Mouse (Mus musculus) Muller cell, postnatal 12 days (primary cell): ENCODE results near the gene Rab9.
A peak's percentile ranks its signal among the peaks of the same experiment; 100 is the strongest.
"Not testable (repeated sequence)": the region's sequence is repeated elsewhere in the genome, so short reads cannot be mapped to it uniquely, and the experiment has no call there.

ENCODE experiments used
- DNase-seq: peaks from one replicate; pipeline ENCODE4 v3.0.0-alpha.2; 2015; ENCODE audit errors: inconsistent ontology term

Gene Rab9

DNA sequence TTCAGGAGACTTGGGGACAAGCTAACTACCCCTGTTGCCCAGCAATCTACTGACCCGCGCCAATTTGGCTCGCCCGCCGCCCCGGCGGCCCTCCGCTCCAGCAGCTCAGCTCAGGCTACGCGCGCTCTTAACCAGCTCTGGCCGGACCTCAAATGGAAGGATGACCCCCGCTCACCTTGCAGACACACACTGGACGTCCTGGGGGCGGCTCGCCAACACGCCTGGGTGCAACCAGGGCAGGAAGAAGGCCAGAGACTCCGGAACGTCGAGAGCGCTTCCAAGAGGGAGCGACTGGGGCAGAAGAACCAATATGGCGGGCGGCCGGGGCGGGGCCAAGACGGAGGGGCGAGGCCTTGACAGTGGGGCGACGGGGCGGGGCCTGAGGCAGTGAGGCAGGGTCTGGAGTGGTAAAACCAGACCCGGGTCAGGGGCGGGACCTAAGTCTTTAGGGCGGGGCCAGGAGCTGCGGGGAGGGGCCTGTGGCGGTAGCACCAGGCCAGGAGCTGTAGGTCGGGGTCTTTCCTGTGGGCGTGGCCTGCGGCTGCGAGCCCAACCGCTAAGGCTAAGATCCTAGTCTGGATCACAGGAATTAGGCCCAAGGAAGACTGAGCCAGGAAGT, at the start of gene Rab9:
TSS of gene Rab9 (minus strand) at position 503 of the 619 bp plus-strand sequence.
- DNase-seq: peak; percentile 96

- DNase-seq: no peak
Observed at GRCm38 (mm10) chrX:166528126-166528525, 48.5 kb upstream of the Rab9 start.

- no peak for DNase-seq
Observed at GRCm38 (mm10) chrX:166525637-166526315, 46.1 kb upstream of the Rab9 start.

DNA sequence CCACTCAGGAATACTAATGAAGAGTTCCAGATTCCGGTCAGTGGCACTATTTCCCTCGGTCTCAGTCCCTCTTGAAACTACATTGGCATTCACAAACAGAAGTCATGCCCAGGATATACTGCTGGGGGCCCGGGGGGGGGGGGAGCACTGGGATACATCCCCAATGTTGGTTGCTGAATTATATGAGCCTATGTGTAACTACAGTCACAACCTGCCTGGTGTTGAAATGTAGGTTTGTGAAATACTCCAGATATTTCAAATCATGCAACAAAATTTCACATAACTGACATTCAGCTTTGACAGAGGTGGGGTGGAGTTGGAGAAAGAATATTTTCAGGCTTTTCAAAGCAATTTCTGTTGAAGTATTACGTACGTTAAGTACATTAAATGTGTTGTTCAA, 41.1 kb upstream of the Rab9 start:
- DNase-seq: no peak

GRCm38 (mm10) chrX:166518345-166518744, 38.7 kb upstream of the Rab9 start, which contains the start of gene Tceanc:
Tceanc (minus strand) TSS chrX:166518567.
- DNase-seq: peak; percentile 33

GRCm38 (mm10) chrX:166516631-166517030, 37.0 kb upstream of the Rab9 start:
- no peak for DNase-seq

- no peak for DNase-seq
Observed at GRCm38 (mm10) chrX:166515923-166516322, 36.3 kb upstream of the Rab9 start.

GRCm38 (mm10) chrX:166514035-166514434, 34.4 kb upstream of the Rab9 start:
- not testable (repeated sequence) for DNase-seq

- DNase-seq: no peak
Observed at GRCm38 (mm10) chrX:166512071-166512470, 32.4 kb upstream of the Rab9 start.

- DNase-seq: no peak
Observed at GRCm38 (mm10) chrX:166511107-166511506, 31.4 kb upstream of the Rab9 start.

DNA sequence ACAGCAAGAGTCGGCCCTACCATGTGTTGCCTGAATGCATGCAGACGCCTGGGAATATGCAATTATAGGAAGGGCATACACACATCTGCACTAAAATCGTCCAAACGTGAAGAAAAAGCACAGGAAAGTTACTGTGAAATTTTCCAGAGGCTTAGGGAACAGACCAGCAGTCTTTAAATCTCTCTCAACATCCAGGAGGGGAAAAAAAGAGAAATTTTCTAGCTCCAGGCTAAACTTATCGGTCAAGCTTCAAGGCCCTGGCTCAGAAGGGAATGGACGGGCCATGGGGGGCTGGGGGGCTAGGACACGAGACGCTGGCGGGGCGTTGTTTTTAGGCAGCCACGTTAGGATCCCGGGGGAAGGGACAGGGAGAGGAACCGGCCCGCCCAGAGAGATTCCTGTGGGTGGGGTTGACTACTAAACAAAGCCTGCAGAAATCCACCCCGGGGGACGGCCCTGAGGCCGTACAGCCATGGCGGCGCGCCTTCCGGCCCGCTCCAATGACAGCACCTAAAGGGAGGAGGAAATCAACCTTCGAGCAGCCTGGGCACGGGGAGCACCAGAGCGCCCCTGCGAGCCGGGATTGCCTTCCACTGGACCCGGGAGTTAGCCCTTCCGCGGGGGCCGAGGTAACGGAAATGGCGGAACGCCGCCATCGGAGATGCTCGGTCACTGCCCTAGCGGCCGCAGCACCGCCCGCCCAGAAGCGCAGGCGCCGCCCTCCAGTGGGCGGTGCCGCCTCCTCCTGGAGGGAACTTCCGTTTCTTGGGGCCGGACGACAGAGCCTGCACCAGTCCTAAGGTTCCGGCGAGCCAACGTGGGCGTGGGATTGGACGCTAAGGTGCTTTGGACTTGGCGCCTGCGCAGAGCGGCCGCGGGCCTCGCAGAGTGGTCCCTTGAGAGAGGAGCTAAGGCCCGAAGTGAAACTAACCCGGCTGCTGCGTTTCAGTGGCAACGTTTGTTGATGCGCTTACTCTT, 30.4 kb upstream of the Rab9 start:
- peak; percentile 97 for DNase-seq

GRCm38 (mm10) chrX:166504421-166504820, 24.8 kb upstream of the Rab9 start:
- DNase-seq: no peak

- no peak for DNase-seq
Observed at GRCm38 (mm10) chrX:166499496-166500190, 20.0 kb upstream of the Rab9 start.

- DNase-seq: no peak
Observed at GRCm38 (mm10) chrX:166497771-166498170, 18.1 kb upstream of the Rab9 start.

DNA sequence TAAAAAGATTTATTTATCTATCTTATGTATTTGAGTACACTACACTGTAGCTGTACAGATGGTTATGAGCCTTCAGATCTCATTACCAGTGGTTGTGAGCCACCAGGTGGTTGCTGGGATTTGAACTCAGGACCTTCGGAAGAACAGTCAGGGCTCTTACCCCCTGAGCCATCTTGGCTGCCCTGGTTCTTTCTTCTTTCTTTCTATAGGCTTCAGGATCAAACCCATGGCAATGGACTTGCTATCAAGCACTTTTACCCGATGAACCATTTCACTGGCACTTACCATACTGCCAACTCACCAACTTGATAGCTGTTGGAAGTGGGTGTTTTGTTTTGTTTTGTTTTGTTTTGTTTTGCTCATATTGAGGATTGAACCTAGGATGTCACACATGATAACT, 15.4 kb upstream of the Rab9 start:
- DNase-seq: no peak

DNA sequence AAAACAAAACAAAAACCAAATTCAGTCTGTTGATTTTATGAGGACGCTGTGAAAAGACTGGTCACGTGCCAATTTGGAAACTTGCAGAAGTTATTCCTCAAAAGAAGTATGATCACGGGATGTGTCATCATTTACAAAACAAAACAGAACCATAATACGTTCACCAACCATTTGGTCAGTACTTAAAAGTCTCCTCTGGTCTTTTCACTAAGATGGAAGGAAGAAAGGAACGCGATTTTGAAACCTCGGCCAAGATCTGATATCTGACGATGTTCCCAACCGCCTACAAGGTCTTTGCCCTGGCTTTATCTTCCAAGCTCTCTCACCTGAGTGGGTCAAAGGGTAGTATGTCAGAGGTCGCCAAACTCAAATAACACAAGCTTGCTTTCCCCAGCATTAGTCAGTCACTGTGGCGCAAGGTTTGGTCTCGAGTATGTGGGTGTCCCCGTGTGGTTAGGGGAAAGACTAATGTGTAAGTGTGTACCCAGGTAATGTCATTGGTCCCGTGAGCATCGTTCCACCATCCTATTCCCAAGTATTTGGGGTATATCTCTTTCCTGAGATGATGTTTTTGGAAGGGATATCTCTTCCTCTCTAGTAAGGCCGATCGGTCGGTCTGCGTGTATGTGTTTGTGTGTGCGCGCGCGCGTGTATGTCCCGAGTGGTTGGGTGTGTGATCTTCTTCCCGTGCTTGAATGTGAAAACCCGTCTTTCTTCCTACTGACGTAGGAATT, 869 bp downstream of the Rab9 start:
- DNase-seq: peak; percentile 14

GRCm38 (mm10) chrX:166477393-166477792, 2.3 kb downstream of the Rab9 start:
- no peak for DNase-seq

- DNase-seq: no peak
Observed at GRCm38 (mm10) chrX:166472612-166473011, 7.1 kb downstream of the Rab9 start.

DNA sequence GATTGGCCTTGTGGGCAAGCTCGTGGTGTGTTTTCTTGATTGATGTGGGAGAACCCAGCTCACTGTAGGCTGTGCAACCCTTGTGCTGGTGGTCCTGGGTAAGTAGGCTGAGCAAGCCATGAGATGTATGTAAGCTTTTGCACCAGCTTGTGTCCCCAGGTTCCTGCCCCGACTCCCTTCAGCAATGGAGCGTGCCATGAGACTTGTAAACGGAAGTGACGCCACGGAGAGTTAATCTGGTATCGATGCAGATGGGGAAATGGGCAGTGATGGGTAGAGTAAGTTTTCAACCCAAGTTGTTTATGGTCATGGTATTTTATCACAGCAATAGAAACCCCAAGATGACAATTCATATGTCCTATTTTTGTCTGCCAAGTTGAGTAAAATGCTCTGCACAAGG, 11.3 kb downstream of the Rab9 start:
- DNase-seq: no peak

GRCm38 (mm10) chrX:166455525-166455924, 24.1 kb downstream of the Rab9 start:
- no peak for DNase-seq

GRCm38 (mm10) chrX:166454331-166454730, 25.3 kb downstream of the Rab9 start:
- no peak for DNase-seq
